Mouse (Mus musculus) layer of hippocampus, postnatal 25 days (tissue): ENCODE data around the gene Rbm38. TPM values are rescaled to one million over a fixed set of nuclear protein-coding genes. Genes with fewer than 3 reads are reported as not detected.

Experiments used
- DNase-seq, 2 experiments: peaks; one replicate each; pipeline ENCODE4 v3.0.0; 2022; ENCODE audit warnings: mixed read lengths in 2 of 2, low spot score in 1 of 2; ENCODE audit errors: extremely low spot score in 1 of 2
- total RNA-seq, 2 experiments: library from RNA; stranded (reverse); gene quantifications; 2 replicates each; pipeline ENCODE4 v1.2.3; 2021

The Rbm38 gene
- total RNA-seq, 2 experiments from 2014 or later, result 3.3 to 5.0 TPM

DNA sequence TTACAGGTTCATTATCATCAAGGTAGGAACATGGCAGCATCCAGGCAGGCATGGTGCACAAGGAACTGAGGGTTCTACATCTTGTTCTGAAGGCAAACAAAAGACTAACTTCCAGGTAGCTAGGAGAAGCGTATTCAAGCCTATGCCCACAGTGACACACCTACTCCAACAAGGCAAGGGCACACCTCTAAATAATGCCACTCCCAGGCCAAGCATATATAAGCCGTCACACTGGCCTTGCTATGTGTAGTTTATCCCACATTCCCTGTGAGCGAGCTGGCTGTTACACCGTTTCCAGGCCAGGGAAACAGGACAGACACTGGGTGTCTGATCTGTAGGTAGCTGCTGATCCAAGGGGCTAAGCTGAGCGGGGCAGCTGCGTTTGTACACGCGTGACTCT lies 8.9 kb upstream of the Rbm38 start:
- DNase-seq, result no peak

DNA sequence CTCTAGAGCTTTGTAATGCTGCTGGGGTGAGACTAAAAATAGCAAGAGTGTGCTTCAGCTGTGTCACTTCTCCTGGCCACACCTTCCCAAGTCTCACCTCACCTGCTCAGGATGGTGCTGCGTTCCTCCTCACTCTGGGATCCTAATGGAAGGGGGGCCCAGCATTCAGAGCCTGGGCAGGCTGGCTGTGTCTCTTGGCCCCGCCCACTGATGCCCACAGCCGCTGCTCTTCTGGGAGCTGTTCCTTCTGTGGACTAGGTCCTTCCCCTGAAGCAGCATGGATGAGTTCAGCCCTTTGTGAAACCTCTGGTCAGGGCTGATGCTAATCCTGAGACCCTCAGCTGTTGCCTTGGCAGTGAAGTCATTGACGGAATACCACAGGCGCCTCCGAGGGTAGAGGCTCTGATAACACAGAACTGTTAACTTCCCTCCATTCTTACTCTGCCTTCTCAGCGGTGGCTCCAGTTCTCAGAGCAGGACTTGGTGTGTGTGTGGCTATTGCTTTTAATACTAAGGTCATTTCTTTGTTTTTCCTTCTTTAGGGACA lies 5.5 kb upstream of the Rbm38 start:
- no peak for DNase-seq

DNA sequence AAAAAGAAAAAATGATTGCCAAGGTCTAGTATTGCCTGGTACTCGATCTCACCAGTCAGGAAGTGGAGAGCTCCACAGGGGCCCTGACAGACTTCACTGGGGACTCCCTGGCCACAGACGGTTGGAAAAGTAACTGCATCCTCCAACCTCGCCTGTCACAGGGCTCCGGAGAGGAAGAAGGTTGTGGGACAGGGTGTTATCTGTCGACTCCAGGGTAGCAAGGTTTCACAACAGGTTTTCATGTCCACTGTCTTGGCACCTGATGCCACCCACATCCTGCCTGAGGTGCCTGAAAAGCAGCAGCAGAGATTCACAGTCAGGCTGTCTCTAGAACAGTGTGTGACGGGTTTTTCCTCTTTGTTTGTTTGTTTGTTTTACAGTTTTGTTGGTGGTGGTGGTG lies 2.4 kb upstream of the Rbm38 start:
- no peak for DNase-seq

DNA sequence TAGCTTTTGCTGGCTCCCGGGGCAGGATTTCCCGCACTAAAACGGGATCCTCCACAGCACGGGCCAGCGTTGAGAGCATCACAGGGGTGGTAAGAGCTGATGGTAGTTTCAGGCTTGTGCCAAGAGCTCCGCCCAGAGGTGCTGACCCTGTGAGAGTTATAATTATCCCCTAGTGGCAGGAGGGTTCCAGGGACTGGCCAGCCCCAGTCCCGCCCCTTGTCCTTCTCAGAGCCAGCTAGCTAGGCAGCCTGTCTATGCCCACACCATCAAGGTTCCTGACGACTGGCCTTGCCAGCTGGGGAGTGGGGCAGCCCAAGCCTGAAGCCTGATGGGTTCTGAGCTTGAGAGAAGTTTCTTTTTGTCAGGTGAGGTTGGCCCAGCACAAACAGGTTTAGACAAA lies 1.7 kb upstream of the Rbm38 start:
- DNase-seq, result no peak

DNA sequence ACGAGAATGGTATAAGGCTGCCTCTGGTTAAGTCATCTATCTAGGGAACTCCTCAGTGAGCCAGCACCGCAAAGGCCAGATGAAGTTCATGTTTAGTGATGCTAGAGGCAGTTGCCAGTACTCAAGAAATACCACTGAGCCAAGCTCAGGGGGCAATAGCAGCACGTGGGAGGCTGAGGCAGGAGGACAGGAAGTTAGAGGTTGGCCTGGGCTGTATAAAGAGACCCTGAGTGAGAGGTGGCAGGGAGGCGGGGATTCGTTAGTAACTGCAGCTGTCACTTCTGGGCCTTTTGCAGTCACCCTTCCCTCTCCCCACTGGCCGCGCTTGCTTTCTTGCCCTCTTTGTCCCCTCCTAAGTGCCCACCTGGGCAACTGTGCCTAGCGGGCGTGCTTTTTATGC lies 976 bp upstream of the Rbm38 start:
- DNase-seq, result no peak

DNA sequence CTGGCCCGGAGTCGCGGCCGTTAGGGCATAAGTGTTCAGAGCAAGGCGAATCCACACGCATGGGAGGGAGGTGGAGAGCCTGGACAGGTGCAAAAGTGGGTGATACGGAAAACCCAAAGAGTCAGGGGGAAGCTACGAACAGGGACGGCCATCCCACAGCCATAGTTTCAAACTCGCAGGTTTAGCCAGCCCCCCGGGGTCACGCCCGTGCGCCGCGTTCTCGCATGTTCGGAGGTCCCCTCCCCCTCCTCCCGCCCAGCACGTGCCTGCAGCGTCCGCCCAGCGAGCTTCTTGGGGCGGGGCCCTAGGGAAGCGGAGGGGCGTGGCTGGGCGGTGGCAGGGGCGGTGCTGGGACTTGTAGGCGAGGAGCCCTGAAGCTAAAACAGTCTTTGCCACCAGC lies 508 bp upstream of the Rbm38 start:
- peak; percentile 60 to 66 for DNase-seq

DNA sequence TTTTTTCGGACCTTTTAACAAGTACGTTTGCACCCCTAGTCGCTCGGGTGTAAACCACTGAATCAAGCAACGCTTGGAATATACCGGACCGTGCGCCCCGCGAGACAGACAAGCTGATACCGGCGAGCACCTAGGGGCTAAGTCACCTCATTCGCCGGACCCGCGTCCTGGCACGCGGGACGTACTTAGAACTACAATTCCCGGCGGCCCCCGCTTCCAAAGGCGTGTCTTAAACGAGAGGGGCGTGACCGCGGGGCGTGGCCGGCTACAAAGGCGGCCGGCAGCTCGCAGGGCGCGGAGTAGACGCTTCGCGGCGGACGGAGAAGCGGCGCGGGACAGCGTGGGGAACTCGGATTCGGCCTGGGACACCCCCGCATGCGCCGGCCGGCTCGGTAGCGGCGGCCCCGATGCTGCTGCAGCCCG lies 1.3 kb downstream of the Rbm38 start:
- DNase-seq, result peak; percentile 85 to 89

DNA sequence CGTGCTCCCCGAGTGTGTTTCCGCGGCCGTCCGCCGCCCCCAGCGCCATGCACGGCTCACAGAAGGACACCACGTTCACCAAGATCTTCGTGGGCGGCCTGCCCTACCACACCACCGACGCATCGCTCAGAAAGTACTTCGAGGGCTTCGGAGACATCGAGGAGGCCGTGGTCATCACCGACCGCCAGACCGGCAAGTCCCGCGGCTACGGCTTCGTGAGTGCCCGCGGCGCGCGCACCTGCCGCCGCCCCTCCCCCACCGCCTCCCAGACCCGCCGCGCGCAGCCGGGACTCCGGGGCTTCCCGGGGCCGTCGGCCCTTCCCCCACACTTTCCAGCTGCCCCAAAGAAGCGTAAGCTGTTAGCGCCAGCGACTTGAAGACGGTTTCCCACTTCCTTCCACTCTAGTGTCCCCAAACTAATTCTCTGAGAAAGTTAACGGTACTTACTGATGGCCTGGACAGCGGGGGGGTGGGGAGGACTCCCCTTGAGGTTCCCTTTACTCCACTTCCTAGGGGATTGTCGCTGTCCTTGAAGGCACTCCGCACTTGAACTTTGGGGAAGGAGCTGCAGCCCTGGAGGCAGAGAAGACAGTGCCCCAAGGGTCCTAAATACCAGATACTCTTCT lies 1.9 kb downstream of the Rbm38 start:
- no peak for DNase-seq

DNA sequence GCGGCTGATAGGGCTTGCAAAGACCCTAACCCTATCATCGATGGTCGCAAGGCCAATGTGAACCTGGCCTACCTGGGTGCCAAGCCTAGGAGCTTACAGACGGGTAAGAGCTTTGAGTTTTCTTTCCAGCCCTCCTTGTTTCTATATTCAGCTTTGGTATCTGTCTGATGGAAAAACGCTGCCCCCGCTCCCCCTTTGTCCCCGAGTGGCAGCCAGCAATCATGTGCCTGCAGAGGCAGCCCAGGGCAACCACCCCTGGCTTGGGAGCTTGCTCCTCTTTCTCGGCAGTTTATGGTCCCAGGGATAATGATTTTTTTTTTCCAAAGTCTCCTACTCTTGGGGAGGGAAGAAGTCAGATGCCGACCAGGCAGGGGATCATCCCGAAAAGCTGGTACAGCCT lies 2.5 kb downstream of the Rbm38 start:
- no peak for DNase-seq

DNA sequence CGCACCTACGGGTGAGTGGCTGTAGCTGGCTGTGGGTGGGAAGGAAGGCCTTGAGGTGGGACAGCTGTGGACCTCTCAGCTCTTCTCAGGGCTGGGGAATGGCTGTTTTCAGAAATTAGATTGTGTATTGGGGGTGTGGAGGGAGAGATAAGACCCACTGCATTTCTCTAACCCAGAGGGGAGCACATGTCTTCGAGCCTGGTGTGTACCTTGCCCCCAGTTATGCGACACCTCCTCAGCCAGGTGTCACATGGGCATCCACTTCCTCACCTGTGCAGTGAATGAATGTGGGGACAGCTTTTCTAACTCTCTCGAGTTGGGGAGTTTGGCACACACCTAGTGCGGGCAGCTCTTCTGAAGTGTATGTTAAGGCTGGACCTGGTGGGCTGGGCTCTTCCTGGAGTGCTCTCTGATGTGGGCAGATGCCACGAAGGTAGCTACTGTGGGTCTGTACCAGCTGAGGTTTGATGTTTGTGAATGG lies 3.1 kb downstream of the Rbm38 start:
- DNase-seq, result no peak

DNA sequence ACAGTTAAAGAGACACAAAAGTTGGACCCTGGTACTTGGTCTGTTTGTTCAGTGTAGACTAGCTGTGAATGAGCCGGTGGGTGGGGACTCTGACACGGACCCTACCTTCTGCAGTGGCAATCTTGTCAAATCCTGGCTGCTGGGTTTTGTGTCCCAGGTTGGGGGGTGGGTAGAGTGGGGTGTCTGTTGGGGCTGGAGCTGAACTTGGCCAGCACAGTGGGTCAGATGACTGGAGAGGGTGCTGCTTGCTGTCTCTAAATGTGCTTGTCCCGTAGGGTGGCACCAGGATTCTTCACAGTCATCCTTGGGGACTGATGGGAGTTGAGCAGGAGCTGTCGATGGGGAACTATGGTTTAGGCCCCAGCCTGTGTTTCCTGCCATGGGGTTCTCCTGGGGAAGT lies 3.7 kb downstream of the Rbm38 start:
- DNase-seq, result no peak

DNA sequence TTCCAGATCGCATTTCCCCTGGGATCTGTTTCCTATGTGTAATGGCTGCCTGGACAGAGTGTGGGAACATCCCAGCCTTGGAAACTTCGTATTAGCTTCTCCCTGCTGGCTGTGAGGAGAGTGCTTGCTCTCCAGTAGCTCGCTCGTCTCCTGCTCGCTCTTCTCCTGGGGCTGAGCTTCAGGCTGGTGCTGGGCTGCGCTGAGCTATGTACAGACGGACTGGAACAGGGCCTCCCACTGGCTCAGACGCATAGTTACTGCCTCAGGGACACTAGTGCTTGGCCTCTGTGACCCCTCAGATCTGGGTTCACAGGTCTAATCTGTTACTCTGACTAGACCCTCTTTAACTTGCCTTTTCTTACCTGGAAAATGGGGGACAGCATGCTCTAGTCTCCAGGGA lies 4.1 kb downstream of the Rbm38 start:
- DNase-seq, result no peak

DNA sequence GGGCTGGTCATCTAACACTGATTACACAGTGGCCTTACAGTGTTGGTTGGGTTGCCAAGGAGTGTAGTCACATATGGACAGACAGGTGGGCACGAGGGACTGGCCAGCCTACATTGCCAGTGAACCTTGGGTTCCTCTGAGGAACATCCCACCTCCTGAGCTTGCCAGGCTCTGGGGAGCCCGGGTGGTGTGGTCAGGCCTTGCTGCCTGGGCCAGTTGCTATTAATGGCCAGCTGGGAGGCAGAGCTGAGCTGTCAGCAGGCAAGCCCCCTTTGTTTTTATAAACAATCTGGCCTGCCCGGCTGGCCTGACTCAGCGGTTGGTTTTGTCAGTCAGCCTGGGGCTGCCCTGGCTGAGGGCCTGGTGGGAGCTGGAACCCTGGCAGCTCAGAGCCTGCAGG lies 4.6 kb downstream of the Rbm38 start:
- no peak for DNase-seq

DNA sequence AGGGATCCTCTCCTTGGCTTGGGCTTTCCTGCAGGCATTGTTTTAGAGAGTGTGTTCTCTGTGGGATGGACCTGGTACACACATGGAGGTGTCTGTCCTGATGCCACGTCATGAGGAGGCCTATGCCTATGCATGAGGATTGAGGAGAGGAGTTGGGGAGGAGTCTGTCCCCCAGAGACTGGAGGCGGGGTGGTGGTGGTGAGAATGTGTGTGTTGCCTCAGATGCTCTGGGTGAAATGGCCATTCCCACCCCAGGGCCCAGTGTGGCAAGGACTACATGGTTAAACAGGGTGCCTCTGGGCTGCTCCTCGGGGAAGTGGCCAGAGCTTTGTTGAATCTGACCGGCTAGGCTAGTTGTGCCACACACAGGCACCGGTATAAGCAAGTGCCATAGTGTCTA lies 6.0 kb downstream of the Rbm38 start:
- DNase-seq, result no peak

DNA sequence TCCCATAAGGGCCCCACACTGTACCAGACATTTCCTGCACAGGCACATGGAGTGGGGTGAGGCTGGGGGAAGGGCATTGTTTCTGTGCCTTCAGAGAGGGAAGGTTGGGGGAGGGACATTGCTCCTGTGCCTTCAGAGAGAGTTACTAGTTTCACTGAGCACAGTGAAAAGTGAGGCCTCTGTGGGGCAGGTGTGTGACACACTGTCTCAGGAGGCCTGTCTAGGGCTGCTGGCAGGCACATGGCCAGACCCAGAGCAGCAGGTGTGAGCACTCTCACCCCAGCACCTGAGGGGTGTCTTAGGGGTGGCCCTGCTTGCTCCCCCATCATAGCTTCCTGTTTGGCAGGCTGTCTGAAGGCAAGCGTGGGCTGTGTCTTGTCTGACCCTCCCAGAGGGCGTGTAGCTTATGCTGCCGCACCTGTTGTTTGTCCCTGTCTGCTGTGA lies 6.4 kb downstream of the Rbm38 start:
- DNase-seq, result no peak

DNA sequence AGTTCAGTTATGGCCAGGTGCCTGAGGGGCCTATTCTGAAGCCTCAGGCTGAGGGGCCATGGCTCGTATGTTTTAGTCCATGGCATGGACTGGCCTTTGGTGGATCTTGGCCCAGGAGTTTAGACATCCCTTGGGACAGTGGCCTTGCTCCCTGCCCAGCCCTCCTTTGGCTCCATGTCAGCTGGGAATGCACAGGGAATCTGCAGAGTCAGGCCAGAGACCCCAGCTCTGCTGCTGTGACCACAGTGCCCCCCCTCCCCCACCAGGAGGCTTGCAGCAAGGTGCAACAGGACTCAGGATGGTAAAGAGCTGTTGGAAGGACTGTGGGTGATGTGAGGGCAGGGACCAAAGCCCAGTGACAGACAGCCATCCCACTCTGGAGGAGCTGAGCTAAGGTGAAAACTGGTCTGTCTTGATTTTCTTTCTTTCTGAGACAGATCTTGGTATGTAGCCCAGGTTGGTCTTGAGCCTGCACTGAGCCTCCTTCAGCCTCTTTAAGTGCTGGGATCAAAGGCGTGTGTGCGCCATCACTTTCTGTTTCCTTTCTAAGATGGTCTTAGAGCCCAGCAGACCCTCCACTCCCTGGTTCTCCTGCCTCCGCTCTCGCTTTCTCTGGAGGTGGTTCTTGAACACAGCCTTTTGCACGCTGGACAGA lies 7.0 kb downstream of the Rbm38 start:
- DNase-seq, result no peak

DNA sequence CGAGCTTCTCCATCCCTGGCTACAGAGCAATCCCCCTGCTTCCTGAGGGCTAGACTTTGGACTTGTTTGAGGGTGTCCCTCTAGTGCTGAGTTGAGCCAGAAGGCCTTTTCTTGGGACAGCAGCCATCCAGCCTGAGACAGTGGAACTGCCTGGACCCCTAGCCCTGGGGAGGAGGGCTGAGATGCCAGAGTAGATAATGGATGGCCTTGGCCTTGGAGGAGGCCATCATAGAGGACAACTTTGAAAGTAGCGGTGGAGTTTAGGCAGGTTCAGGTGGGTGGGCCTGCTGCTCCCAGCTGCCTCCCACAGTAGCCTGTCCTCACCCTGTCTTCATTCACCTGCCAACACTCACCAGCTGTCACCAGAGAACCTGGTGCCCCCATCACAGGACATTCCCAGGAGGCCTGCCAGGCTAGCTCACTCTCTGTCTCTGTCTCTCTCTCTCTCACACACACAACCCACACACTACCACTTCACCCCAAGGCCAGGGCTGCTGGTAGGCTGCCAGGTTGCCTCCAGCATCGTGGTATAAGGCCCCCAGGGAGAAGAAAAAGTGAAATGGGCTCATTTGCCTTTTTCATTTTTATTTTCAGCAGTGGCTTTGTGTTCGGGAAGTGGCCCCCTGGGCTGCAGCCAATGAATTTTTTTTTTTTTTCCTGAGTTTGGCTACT lies 7.7 kb downstream of the Rbm38 start:
- no peak for DNase-seq

DNA sequence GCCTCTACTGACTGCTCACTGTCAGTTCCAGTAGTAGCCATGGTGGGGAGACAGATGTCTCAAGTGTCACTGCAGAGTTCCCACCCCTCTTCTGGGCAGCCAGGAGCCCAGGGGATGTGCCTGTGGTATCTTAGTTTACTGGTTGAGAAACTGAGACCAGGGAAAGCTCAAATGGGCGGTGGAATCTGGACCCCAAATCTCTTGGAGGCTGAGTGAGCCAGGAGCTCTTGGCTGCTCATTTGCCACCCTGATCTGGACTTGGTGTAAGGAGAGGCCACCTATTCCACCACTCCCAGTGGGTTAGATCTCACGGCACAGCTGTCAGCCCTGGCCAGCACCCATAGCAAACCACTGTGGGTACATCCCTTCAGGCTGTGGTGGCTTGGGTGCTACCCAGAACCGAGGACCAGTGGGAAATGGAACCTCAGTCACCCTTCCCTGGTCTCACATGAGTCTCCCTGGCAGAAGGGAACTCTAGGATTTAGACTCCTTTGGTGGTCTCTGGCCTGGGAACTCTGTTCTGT lies 8.3 kb downstream of the Rbm38 start:
- DNase-seq, result no peak

DNA sequence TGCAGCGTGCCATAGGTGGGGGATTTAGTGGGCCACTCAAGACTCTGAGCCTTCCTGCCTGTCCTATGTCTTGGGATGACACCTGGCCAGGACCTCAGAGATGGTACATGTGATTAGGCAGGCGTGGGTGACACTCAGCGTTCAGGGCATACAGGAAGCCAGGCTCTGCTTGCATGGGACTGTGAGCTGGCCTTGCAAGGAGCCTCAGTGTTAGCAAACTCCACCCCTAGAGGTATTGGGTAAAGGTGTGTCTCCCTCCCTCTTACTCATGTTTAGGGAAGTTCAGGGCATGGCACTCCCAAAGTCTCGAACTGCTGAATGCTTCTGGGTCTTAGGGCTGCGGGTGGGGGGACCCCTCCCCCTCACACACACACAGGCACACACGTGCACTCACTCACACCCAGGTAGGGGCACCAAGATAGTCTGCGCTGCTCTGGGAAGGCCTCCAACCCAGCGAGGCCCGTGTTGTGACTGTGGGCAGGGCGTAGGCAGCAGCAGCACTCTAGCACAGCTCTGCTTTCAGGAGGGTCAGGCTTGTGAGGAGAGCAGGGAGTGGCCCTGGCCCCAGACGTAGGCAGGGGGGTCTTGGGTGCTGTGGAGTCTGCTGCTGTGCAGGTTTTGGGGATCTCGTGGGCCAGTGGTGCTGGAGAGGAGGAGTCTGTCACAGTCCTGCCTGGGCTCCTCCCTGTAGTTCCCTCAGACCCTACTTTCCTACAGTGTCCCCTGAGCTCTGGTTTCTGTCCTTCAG lies 10.5 kb downstream of the Rbm38 start:
- no peak for DNase-seq

DNA sequence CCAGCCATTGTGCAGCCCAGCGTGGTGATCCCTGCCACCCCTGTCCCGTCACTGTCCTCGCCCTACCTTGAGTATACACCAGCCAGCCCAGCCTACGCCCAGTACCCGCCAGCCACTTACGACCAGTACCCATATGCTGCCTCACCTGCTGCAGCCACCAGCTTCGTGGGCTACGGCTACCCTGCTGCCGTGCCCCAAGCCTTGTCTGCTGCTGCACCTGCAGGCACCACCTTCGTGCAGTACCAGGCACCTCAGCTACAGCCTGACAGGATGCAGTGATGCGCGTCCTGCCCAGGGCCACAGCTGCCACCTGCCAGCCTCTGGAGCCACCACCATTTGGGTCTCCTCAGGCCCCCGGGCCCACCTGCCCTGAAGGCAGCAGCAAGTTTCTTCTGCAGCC lies 13.2 kb downstream of the Rbm38 start:
- DNase-seq, result no peak

DNA sequence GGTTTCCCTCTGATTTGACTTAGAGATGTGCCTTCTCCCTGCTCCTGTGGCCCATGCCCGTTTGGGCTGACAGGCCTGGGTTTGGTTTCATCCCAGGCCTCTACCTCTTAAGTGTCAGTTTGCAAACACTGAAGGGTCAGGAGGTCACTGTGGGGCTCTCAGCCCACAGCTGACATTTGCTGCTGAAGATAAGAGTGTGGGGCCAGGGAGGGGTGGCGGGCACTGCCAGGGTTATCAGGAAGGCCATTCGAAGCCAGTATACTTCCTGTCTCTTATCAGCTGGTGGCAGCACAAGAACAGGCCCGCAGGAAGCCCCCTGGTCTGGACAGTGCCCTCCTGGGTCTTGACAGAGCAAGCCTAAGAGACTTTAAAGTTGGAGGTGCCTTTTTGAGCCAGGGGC lies 14.7 kb downstream of the Rbm38 start:
- no peak for DNase-seq
